Mouse (Mus musculus) forebrain, embryonic 10.5 days (tissue): ENCODE data around the gene Mical3. TPM values are rescaled to one million over a fixed set of nuclear protein-coding genes. Genes with fewer than 3 reads are reported as not detected.

ENCODE experiments used
- DNase-seq: peaks from one replicate; pipeline ENCODE4 v3.0.0-alpha.2; 2017; ENCODE audit warnings: low spot score; ENCODE audit errors: extremely low spot score
- H3K27ac ChIP-seq: fragments of 300-500 bp; sonication (generic); 2 replicates; pipeline ENCODE4 v1.5.1; 2016; ENCODE audit warnings: mild to moderate bottlenecking
- H3K27me3 ChIP-seq: fragments of 300-500 bp; sonication (generic); 2 replicates; pipeline ENCODE4 v1.6.1; 2016; ENCODE audit warnings: mild to moderate bottlenecking; ENCODE audit not compliant: poor library complexity, severe bottlenecking
- H3K36me3 ChIP-seq: fragments of 300-500 bp; sonication (generic); replicated peaks from 2 replicates; pipeline ENCODE4 v1.6.1; 2016; ENCODE audit warnings: mild to moderate bottlenecking, moderate library complexity
- H3K4me1 ChIP-seq: fragments of 300-500 bp; sonication (generic); 2 replicates; pipeline ENCODE4 v1.6.1; 2016
- H3K4me3 ChIP-seq: fragments of 300-500 bp; sonication (generic); 2 replicates; pipeline ENCODE4 v1.5.1; 2016; ENCODE audit warnings: mild to moderate bottlenecking, moderate library complexity
- H3K9me3 ChIP-seq: fragments of 300-500 bp; sonication (generic); 2 replicates; pipeline ENCODE4 v1.6.1; 2016; ENCODE audit warnings: mild to moderate bottlenecking, moderate library complexity
- WGBS: fragments of 180-500 bp; shearing (Covaris S2); methylation state at CpG from one replicate; pipeline ENCODE4 v1.1.7; 2016; 5-methylcytosine and 5-hydroxymethylcytosine counted together
- polyA plus RNA-seq: library from polyadenylated mRNA; unstranded; fragments of >200 nt; fragmentation: Nextera tagmentation; extraction: Ambion mirVana; gene quantifications from 2 replicates; pipeline ENCODE4 v1.2.1, GENCODE M21; 2016

Gene Mical3
- polyA plus RNA-seq, 1 experiment from 2014 or later, result 9.0 TPM

DNA sequence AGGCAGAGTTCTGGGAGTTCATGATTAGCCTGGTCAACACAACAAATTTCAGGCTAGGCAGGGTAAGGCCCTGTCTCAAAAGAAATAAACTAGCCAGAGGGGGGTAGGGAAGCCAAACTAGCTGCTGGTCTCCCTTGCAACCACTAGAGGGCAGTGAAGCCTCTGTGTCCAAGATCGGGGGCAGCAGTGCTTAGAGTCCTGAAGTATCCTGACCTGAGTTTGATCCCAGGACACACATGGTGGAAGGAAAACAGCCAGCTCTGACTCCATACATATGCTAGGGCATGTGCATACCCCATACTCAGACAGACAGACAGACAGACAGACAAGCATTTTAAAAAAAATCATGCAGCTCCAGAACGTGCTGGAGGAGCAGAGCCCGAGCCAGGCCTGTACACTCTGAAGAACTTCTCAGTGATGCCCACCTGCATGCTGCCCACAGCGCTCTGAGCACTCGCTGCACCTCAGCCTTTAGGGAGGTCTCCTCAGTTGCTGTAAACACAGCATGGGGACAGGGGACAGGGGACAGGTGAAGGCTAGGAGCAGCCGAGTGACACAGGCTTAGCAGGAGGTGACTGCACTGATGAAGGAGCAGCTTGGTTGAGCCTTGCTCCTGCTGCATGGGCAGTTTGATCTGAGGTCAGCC is 232.5 kb downstream of the Mical3 start:
- Histone ChIP-seq H3K4me1 (no peaks in the 10 kb centered on the region), H3K27me3 (no peaks in the 10 kb centered on the region), H3K27ac (no peak overlapping the region), H3K36me3 (peaks cover 23% of the 10 kb centered on the region), H3K4me3 (no peak overlapping the region), H3K9me3 (no peaks in the 10 kb centered on the region)
- peak; percentile 43 for DNase-seq
- WGBS, result 75% methylated on average over 6 of the region's 6 CpGs

DNA sequence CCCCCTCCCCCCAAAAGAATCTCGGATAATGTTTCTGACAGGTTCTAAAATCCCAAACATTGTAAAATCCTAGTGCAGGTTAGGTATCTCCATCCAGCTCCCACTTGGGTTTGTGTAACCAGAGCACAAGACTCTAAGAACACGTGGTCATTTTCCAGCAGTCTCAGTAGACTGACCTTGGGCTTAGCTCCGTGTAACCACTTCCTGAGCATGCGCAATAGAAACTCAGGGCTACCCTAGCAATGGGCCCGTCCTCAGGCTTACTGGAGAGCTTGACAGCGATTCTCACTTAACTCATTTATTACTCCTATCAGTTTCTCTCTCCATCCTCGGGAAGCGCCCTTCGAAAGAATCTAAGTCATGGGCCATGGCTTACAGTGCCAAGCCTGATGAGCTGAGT is 236.3 kb downstream of the Mical3 start:
- Histone ChIP-seq H3K4me3 (no peak overlapping the region), H3K9me3 (no peaks in the 10 kb centered on the region), H3K36me3 (peaks cover 60% of the 10 kb centered on the region), H3K4me1 (no peaks in the 10 kb centered on the region), H3K27me3 (no peaks in the 10 kb centered on the region), H3K27ac (no peak overlapping the region)
- 92% methylated on average over 9 of the region's 9 CpGs for WGBS
- no peak for DNase-seq

DNA sequence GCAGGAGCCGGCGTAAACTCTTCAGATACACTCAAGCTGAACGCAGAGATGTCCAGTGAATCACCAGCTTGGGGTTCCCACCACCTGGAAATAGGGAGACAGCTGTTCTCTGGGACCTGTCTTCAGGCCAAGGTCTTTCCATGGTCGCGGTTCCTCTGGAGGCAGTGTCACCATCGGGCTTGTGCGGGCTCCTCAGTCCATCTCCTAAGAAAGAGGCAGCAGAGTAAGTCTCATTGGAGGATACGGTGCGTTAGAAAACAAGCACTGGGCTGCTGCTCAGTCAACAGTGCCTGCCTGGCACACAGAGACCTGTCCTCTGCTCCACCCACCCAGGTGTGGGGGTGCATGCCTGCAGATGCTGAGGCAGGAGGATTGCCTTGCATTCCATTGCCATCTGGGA is 236.7 kb downstream of the Mical3 start:
- WGBS, result 96% methylated on average over 9 of the region's 9 CpGs
- Histone ChIP-seq H3K4me3 (no peak overlapping the region), H3K27me3 (no peaks in the 10 kb centered on the region), H3K27ac (no peak overlapping the region), H3K9me3 (no peaks in the 10 kb centered on the region), H3K4me1 (no peaks in the 10 kb centered on the region), H3K36me3 (peaks cover 64% of the 10 kb centered on the region)
- DNase-seq, result no peak

DNA sequence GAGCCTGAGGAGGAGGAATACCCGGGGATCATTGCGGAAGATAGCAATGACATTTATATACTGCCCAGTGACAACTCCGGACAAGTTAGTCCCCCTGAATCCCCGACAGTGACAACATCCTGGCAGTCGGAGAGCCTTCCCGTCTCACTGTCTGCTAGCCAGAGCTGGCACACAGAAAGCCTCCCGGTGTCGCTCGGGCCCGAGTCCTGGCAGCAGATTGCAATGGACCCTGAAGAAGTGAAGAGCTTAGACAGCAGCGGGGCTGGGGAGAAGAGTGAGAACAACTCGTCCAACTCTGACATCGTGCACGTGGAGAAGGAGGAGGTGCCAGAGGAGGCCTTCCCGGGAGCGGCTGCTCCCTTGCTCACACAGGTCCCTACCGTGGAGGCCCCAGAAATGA is 244.1 kb downstream of the Mical3 start:
- no peaks in the 10 kb centered on the region; the same call in 1 of the 2 replicates for H3K9me3 ChIP-seq
- no peak for DNase-seq
- H3K36me3 ChIP-seq, result peaks cover 88% of the 10 kb centered on the region
- no peaks in the 10 kb centered on the region for H3K4me1 ChIP-seq
- no peaks in the 10 kb centered on the region for H3K27me3 ChIP-seq
- no peak overlapping the region for H3K27ac ChIP-seq
- 92% methylated on average over 17 of the region's 17 CpGs for WGBS
- H3K4me3 ChIP-seq, result no peak overlapping the region

DNA sequence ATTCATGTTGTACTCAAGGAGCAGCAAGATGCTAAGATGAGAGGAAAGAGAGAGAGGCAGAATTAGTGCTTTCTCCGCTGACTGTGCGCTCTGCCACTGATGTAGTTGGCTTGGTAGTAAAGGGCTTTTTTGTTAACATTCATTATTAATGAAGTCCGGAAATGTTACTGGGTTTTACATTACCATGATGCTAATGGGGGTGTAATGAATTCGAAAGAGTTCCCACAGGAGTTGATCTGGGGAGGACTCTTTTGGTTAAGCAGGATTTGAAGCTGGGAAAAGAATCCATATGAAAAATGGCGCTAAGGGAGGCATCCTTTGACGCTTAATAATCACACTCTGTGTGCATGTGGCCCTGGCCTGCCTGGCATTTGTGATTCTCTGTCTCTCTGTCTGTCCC is 246.4 kb downstream of the Mical3 start:
- no peaks in the 10 kb centered on the region for H3K4me1 ChIP-seq
- H3K9me3 ChIP-seq, result no peaks in the 10 kb centered on the region; the same call in 1 of the 2 replicates
- H3K27ac ChIP-seq, result no peak overlapping the region
- H3K27me3 ChIP-seq, result no peaks in the 10 kb centered on the region
- WGBS, result 92% methylated on average over 6 of the region's 6 CpGs
- DNase-seq, result no peak
- peaks cover 87% of the 10 kb centered on the region for H3K36me3 ChIP-seq
- H3K4me3 ChIP-seq, result no peak overlapping the region

Other genes starting within 250 kb of the Mical3 start
- gene Bid, start 214.1 kb downstream of the Mical3 start, polyA plus RNA-seq, result 17.3 and 19.3 TPM in 2 replicates
- 8.0 and 10.3 TPM in 2 replicates for gene Pex26, start 52.7 kb upstream of the Mical3 start, polyA plus RNA-seq
- 0.40 and 0.54 TPM in 2 replicates for gene Tuba8, start 79.7 kb upstream of the Mical3 start, polyA plus RNA-seq
- gene Usp18, start 114.9 kb upstream of the Mical3 start, polyA plus RNA-seq, result 0.26 and 0.75 TPM in 2 replicates
- 1.5 and 2.4 TPM in 2 replicates for gene Slc6a13, start 169.2 kb upstream of the Mical3 start, polyA plus RNA-seq
- 0.19 TPM in 1 of 2 replicates, not detected in the other for gene Slc6a12, start 212.1 kb upstream of the Mical3 start, polyA plus RNA-seq